Mouse (Mus musculus) intestine, postnatal 0 days (tissue): ENCODE measurements around the gene Rab3a. TPM values are rescaled to one million over a fixed set of nuclear protein-coding genes. Genes with fewer than 3 reads are reported as not detected.
A peak's percentile ranks its signal among the peaks of the same experiment; 100 is the strongest.

Source experiments
- ATAC-seq: fragments of 200-750 bp; cut with Nextera tagmentation; 2 replicates; pipeline ENCODE4 v1.8.0; 2017; ENCODE audit warnings: mild to moderate bottlenecking, moderate TSS enrichment, moderate library complexity
- H3K27ac ChIP-seq: fragments of 300-500 bp; sonication (generic); 2 replicates; pipeline ENCODE4 v1.5.1; 2014; ENCODE audit warnings: mild to moderate bottlenecking, low read depth, low read length, moderate library complexity
- H3K27me3 ChIP-seq: fragments of 300-500 bp; sonication (generic); replicated peaks from 2 replicates; pipeline ENCODE4 v1.6.1; 2014; ENCODE audit warnings: low read length, mixed read lengths; ENCODE audit not compliant: control insufficient read depth, insufficient read depth
- H3K36me3 ChIP-seq: fragments of 300-500 bp; sonication (generic); 2 replicates; pipeline ENCODE4 v1.6.1; 2014; ENCODE audit warnings: mild to moderate bottlenecking, moderate library complexity; ENCODE audit not compliant: control insufficient read depth, insufficient read depth
- H3K4me1 ChIP-seq: fragments of 300-500 bp; sonication (generic); replicated peaks from 2 replicates; pipeline ENCODE4 v1.6.1; 2014; ENCODE audit warnings: antibody characterized with exemption, low read length, mixed read lengths; ENCODE audit not compliant: control insufficient read depth, insufficient read depth
- H3K4me2 ChIP-seq: fragments of 300-500 bp; sonication (generic); replicated peaks from 2 replicates; pipeline ENCODE4 v1.6.1; 2014; ENCODE audit warnings: low read depth, mild to moderate bottlenecking, moderate library complexity
- H3K4me3 ChIP-seq: fragments of 300-500 bp; sonication (generic); 2 replicates; pipeline ENCODE4 v1.5.1; 2014; ENCODE audit warnings: low read depth, low read length
- H3K9ac ChIP-seq: fragments of 300-500 bp; sonication (generic); 2 replicates; pipeline ENCODE4 v1.6.1; 2014; ENCODE audit warnings: mild to moderate bottlenecking, low read depth, low read length
- H3K9me3 ChIP-seq: fragments of 300-500 bp; sonication (generic); 2 replicates; pipeline ENCODE4 v1.6.1; 2016; ENCODE audit warnings: mixed run types; ENCODE audit not compliant: control insufficient read depth
- CTCF ChIP-seq: sonication (generic); IDR thresholded peaks from 2 replicates; pipeline ENCODE4 v1.5.1; 2016; ENCODE audit warnings: low read depth, mild to moderate bottlenecking, control low read depth, antibody characterized with exemption, moderate library complexity
- WGBS: fragments of 180-500 bp; shearing (Covaris S2); extraction: QIAGEN DNeasy Blood & Tissue Kit; methylation state at CpG from one replicate; pipeline ENCODE4 v1.1.7; 2014; 5-methylcytosine and 5-hydroxymethylcytosine counted together
- polyA plus RNA-seq: library from polyadenylated mRNA; unstranded; fragments of >200 nt; fragmentation: Nextera tagmentation; extraction: Ambion mirVana; gene quantifications from 2 replicates; pipeline ENCODE4 v1.2.1, GENCODE M21; 2015

The Rab3a gene
- polyA plus RNA-seq, 1 experiment from 2014 or later, result 18.8 TPM

GRCm38 (mm10) chr8:70760775-70761406 lies 6.4 kb downstream of the Rab3a start, which contains the start of gene Mpv17l2:
Gene Mpv17l2, minus strand, starts transcription at chr8:70760946.
- peaks cover 30% of the 10 kb centered on the region for H3K36me3 ChIP-seq
- H3K9me3 ChIP-seq, result no peaks in the 10 kb centered on the region
- peak within 1 kb of the TSS; percentile 74 for H3K27ac ChIP-seq
- H3K4me2 ChIP-seq, result peak within 1 kb of the TSS; percentile 94
- H3K27me3 ChIP-seq, result no peaks in the 10 kb centered on the region
- peak within 1 kb of the TSS; percentile 60 for H3K9ac ChIP-seq
- TF ChIP-seq CTCF, result no peak
- WGBS, result under 1% methylated on average over 55 of the region's 55 CpGs
- H3K4me3 ChIP-seq, result peak within 1 kb of the TSS; percentile 59
- ATAC-seq, result peak; percentile 89
- no peaks in the 10 kb centered on the region for H3K4me1 ChIP-seq

GRCm38 (mm10) chr8:70762118-70762517 lies 7.6 kb downstream of the Rab3a start:
- no peak for TF ChIP-seq CTCF
- 0 out of 2 replicates have a peak, but pooled peaks cover 6% of the 10 kb centered on the region for H3K4me1 ChIP-seq
- ATAC-seq, result no peak
- H3K9me3 ChIP-seq, result no peaks in the 10 kb centered on the region
- H3K27me3 ChIP-seq, result no peaks in the 10 kb centered on the region
- H3K4me2 ChIP-seq, result no peak overlapping the region
- WGBS, result 58% methylated on average over 1 of the region's 1 CpGs
- H3K4me3 ChIP-seq, result no peak overlapping the region
- H3K9ac ChIP-seq, result no peak overlapping the region
- no peak overlapping the region; the same call in 1 of the 2 replicates for H3K27ac ChIP-seq
- peaks cover 18% of the 10 kb centered on the region for H3K36me3 ChIP-seq

GRCm38 (mm10) chr8:70763354-70763753 lies 8.9 kb downstream of the Rab3a start:
- no peak for ATAC-seq
- no peak overlapping the region for H3K9ac ChIP-seq
- peak overlapping the region; percentile 45 for H3K4me2 ChIP-seq

GRCm38 (mm10) chr8:70764026-70764425 lies 9.5 kb downstream of the Rab3a start:
- Histone ChIP-seq H3K27ac (peak overlapping the region; percentile 96), H3K4me2 (peak overlapping the region; percentile 78), H3K4me3 (no peak overlapping the region), H3K27me3 (no peaks in the 10 kb centered on the region), H3K4me1 (0 out of 2 replicates have a peak, but pooled peaks cover 6% of the 10 kb centered on the region), H3K9me3 (no peaks in the 10 kb centered on the region), H3K9ac (no peak overlapping the region), H3K36me3 (peaks cover 23% of the 10 kb centered on the region)
- 36% methylated on average over 8 of the region's 8 CpGs for WGBS
- ATAC-seq, result peak; percentile 71
- TF ChIP-seq CTCF, result peak; percentile 30; the same call in 1 of the 2 replicates

More at GRCm38 (mm10) chr8:70763354-70763753, 8.9 kb downstream of the Rab3a start:
- peaks cover 16% of the 10 kb centered on the region for H3K36me3 ChIP-seq
- H3K4me1 ChIP-seq, result 0 out of 2 replicates have a peak, but pooled peaks cover 6% of the 10 kb centered on the region
- H3K27me3 ChIP-seq, result no peaks in the 10 kb centered on the region
- 8% methylated on average over 3 of the region's 3 CpGs for WGBS
- H3K4me3 ChIP-seq, result no peak overlapping the region
- H3K9me3 ChIP-seq, result no peaks in the 10 kb centered on the region
- H3K27ac ChIP-seq, result peak overlapping the region; percentile 96
- peak; percentile 91 for TF ChIP-seq CTCF

- H3K4me3 ChIP-seq, result peak overlapping the region; percentile 53
- no peaks in the 10 kb centered on the region for H3K9me3 ChIP-seq
- no peak overlapping the region for H3K9ac ChIP-seq
- peaks cover 28% of the 10 kb centered on the region for H3K36me3 ChIP-seq
- ATAC-seq, result no peak
- 0 out of 2 replicates have a peak, but pooled peaks cover 6% of the 10 kb centered on the region for H3K4me1 ChIP-seq
- TF ChIP-seq CTCF, result no peak
- 49% methylated on average over 13 of the region's 13 CpGs for WGBS
- peak overlapping the region; percentile 78 for H3K4me2 ChIP-seq
- no peaks in the 10 kb centered on the region for H3K27me3 ChIP-seq
- H3K27ac ChIP-seq, result peak overlapping the region; percentile 96
Observed at GRCm38 (mm10) chr8:70764676-70765075, 10.2 kb downstream of the Rab3a start.

- Histone ChIP-seq H3K4me2 (peak overlapping the region; percentile 78), H3K36me3 (peaks cover 35% of the 10 kb centered on the region), H3K9ac (peak overlapping the region; percentile 45; the same call in 1 of the 2 replicates), H3K4me3 (peak overlapping the region; percentile 53), H3K9me3 (no peaks in the 10 kb centered on the region), H3K4me1 (0 out of 2 replicates have a peak, but pooled peaks cover 6% of the 10 kb centered on the region), H3K27ac (peak overlapping the region; percentile 96), H3K27me3 (no peaks in the 10 kb centered on the region)
- no peak for ATAC-seq
- TF ChIP-seq CTCF, result no peak
- 45% methylated on average over 9 of the region's 9 CpGs for WGBS
Observed at GRCm38 (mm10) chr8:70765329-70765728, 10.8 kb downstream of the Rab3a start.
